Mouse (Mus musculus): Measurements from ENCODE around the gene Catsperg1.
"Not testable (repeated sequence)": the region's sequence is repeated elsewhere in the genome, so short reads cannot be mapped to it uniquely, and the experiment has no call there.

The Catsperg1 gene

DNA sequence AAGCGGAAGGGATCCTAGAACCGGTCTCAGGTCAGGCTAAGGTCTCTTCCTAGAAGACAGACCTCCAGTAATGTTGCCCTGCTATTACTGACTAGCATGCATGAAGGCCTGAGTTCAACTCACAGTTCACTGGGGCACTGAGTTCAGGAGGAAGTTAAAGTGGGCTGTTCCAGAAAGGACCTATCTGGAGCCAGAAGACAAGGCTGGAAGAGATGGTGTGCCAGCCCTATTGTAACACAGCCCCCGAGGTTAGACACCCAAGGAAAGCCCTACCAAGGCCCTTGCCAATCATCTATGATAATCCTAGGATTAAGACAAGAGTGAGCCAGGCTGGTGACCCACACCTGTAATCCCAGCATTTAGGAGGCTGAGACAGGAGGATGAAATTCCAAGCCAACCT lies 17.7 kb upstream of the Catsperg1 start:
- DNase-seq (ENCODE audit: low spot score in 2 of 2): no peak

DNA sequence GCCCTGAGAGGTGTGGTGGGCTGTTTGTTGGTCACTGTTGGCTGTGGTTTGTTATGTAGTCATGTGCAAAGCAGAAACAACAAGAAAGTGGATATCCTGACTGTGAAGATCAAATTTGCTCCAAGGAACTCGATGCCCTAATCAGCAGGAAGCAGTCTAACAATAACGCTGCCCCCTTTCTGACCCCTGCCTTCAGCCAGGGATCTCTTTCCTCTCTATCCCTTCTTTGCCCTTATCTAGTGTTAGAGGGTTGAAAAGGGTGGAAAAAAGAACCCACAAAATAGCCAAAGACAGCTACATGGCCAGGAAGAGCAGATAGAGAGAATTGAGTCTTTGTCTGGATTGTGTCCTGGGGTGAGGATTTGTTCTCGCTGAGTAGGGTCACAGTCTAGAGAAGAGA lies 16.7 kb upstream of the Catsperg1 start:
- no peak for DNase-seq (ENCODE audit: low spot score in 2 of 2)

DNA sequence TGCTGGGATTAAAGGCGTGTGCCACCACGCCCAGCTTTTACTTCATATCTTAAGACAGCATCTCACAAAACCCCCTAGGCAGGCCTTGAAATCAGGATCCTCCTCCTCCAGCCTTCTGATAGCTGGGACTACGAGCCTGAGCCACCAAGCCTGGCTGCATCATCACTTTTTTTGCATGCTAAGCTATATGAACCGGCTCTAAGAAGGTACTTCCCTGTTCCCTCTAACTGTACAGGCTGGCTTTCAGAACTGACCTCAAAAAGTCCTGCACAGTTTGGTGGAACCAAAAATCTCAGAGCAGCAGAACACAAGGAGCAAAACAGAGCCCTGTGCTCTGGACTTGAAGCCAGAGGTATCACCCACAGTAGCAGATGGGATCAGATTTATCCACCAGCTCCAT lies 14.4 kb upstream of the Catsperg1 start:
- DNase-seq (ENCODE audit: low spot score in 2 of 2): no peak

DNA sequence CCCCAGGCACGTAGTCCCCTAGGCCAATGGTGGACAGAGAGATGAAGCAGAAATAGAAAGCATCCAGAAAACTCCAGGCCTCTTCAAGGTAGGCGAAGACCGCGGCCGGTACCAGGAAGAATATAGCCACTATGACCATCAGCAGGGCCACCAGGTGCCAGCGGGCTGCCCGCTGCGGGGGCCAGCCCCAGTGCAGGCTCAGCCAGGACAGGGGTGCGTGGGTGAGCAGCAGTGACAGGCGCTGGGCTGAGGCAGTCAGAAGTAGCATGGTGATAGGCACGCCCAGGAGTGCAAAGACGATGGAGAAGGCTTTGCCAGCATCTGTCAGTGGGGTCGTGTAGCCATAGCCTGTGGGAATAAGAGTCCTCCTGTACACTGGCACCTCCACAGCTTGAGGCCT lies 11.7 kb upstream of the Catsperg1 start:
- DNase-seq (ENCODE audit: low spot score in 2 of 2): no peak

DNA sequence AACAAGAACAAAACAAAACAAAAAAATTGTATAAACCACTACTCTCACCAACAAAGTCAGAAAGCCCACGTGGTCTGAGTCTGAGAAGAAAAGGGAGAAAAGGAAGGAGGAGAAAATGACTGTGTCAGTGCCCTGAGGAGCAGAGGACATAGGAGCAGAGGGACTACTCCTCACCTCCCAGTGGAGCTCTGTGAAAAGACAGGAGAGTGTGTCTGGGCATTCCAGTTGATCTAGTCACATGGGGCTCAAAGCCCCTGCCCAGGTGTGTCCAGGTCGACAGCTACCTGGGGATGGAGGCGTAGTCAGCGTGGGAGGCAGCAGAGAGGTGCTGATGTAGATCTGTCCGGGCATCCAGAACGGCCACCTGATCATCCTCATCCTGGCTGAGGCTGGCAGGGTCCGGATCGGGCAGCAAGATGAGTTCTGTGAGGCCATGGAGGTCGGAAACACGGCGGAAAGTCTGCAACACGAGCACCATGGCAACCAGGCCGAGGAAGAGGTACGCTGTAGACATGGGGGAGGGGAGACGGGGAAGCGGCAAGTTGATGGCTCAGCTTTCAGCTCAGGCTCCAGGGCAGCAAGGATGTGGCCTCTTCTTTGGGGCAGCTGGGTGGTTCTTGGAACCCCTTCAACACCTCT lies 11.0 kb upstream of the Catsperg1 start:
- DNase-seq (ENCODE audit: low spot score in 2 of 2): no peak

DNA sequence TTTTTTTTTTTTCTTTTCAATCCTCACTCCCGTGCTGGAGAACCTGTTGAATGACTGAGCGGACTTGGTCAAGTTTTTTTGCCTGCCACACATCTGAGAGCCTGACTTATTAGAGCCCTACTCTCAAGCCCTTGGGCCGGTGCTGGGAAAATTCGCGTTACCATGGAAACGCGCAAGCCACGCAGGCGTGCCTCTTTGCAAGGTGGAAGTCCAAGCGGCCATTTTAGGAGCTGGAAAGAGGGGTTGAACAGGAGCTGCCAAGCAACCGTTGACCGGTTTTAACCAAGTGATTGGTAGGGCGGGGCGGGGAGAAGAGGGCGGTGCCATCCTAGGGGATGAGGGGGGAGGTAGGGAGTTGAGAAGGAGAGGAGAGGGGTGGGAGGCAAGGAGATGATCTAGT lies 1.0 kb upstream of the Catsperg1 start:
- DNase-seq (ENCODE audit: low spot score in 2 of 2): no peak

DNA sequence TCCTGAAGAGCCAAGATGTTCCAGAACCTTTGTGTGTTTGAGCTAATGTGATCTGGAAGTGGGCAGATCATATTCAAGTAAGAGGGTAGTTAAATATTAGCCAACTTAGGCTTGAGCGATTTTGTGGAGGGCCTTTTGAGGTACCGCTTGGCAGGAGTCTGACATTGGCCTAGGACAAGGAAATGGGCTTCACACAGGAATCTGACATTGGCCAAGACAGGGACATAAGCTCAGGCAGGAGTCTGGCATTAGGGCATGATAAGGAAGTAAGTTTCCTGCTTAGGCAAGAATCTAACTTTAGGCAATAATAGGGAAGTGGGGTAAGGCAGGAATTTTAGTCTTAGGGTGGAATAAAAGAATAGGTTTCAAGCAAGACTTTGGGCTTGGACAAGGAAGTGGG lies 401 bp upstream of the Catsperg1 start:
- no peak for DNase-seq (ENCODE audit: low spot score in 2 of 2)

DNA sequence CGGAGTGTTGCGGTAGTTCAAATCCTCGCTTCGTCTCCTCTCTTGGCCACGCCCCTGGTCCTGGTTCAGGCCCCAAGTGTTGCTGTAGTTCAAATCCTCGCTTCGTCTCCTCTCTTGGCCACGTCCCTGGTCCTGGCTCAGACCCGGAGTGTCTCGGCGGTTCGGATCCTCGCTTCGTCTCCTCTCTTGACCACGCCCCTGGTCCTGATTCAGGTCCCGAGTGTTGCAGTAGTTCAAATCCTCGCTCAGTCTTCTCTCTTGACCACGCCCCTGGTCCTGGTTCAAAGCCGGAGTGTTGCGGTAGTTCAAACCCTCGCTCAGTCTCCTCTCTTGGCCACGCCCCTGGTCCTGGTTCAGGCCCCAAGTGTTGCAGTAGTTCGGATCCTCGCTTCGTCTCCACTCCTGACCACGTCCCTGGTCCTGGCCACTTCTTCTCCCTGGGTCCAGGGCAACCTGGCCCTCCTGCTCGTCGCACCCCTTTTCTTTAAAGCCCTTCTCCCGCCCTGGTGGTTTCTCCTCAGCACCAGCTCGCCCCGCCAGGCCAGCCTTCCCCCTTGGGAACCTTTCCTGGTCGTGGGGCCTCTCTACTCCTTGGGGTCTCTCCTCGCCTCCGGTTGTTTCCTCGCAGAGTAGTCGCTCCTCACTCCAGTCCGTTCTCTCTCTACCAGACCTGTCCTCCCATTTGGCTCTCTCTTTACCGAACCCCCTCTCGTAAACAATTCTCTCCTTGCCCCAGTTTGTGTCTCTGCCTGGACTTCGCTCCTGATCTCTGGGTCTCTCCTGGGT lies 867 bp downstream of the Catsperg1 start:
- DNase-seq (ENCODE audit: low spot score in 2 of 2): not testable (repeated sequence)

DNA sequence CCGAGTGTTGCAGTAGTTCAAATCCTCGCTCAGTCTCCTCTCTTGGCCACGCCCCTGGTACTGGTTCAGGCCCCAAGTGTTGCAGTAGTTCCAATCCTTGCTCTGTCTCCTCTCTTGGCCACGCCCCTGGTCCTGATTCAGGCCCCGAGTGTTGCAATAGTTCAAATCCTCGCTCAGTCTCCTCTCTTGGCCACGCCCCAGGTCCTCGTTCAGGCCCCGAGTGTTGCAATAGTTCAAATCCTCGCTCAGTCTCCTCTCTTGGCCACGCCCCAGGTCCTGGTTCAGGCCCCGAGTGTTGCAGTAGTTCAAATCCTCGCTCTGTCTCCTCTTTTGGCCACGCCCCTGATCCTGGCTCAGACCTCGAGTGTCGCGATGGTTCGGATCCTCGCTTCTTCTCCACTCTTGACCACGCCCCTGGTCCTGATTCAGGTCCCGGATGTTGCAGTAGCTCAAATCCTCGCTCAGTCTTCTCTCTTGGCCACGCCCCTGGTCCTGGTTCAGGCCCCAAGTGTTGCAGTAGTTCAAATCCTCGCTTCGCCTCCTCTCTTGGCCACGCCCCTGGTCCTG lies 1.6 kb downstream of the Catsperg1 start:
- peak in 1 of 2 experiments; percentile 23 for DNase-seq (ENCODE audit: low spot score in 2 of 2)

DNA sequence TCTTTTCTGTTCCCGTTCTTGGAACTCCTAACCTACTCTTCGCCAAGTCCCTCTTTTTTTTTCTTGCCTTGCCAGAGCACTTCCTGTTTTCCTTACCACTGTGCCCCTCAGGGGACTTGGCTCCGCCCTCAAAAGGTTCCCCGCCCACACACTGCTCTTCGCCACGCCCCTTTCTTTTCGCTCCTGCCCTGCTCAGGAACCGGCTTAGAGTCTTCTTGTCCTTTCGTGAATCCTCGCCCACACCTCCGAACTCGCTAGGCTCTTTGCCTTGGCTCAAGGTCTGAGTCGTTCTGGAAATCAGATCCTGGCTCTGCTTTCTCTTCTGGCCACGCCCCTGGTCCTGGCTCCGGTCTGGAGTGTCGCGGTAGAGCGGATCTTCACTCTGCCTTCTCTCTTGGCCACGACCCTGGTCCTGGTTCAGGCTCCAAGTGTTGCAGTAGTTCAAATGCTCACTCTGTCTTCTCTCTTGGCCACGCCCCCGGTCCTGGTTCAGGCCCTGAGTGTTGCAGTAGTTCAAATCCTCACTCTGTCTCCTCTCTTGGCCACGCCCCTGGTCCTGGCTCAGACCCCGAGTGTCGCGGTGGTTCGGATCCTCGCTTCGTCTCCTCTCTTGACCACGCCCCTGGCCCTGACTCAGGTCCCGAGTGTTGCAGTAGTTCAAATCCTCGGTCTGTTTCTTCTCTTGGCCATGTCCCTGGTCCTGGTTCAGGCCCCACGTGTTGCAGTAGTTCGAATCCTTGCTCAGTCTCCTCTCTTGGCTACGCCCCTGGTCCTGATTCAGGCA lies 2.2 kb downstream of the Catsperg1 start:
- peak; percentile 89 to 92 for DNase-seq (ENCODE audit: low spot score in 2 of 2)

DNA sequence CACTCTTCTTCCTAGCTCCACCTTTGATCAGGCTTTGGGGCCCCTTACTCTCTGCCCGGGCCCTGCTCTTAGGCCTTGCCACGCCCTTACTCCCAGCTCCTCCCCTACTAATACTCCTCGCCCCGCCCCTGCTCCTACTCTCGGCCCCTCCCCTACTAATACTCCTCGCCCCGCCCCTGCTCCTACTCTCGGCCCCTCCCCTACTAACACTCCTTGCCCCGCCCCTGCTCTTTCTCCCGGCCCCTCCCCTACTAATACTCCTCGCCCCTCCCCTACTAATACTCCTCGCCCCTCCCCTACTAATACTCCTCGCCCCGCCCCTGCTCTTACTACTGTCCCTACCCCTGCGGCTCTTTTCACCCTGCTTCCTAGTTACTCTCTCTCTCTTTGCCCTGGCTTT lies 2.8 kb downstream of the Catsperg1 start:
- peak in 1 of 2 experiments; percentile 54 for DNase-seq (ENCODE audit: low spot score in 2 of 2)

DNA sequence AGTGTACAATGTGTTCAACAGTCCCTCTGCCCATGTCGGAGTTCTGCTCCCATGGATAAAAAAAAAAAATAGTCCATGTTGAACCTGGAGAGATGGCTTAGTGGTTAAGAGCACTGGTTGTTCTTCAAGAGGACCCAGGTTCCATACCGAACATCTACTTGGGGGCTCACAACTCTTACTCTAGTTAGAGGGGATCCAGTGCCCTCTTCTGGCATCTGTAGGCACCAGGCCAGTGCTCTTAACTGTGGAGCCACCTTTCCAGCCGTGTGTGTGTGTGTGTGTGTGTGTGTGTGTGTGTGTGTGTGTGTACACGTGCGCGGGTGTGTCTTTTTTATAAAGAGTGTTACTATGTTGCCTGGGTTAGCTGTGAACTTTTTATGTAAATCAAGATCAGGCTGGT lies 11.3 kb downstream of the Catsperg1 start:
- DNase-seq (ENCODE audit: low spot score in 2 of 2): no peak

DNA sequence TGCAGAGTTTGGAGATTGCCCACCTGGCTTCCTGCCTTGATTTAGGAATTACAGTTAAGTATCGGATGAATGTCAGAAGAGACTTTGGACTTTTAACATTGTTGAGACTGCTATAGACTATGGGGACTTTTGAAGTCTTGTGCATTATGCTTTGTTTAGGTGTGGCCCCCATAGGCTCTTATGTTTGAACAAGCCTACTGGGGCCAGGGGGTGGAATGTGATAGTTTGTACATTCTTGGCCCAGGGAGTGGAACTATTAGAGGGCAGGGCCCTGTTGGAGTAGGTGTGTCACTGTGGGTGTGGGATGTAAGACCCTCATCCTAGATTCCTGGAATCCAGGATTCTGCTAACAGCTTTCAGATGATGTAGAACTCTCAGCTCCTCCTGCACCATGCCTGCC lies 19.6 kb downstream of the Catsperg1 start:
- not testable (repeated sequence) for DNase-seq (ENCODE audit: low spot score in 2 of 2)

DNA sequence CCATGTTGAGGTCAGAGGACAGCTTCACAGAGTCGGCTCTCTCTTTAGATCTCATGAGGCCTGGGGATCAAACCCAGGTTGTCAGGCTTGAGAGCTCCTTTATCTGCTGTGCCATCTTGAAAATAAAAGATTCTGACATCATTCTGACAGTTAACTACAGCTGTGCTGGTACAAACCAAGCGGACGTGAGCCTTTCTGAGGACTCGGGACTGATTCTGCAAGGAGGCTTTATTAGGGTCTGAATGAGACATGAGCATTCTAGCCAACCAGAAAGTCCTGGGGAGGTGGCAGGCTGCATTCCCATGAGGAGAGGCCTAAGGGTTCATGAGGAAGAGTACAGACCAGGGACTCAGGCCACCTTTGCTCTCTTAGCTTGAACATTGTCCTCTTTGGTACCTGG lies 32.5 kb downstream of the Catsperg1 start:
- not testable (repeated sequence) for DNase-seq (ENCODE audit: low spot score in 2 of 2)

DNA sequence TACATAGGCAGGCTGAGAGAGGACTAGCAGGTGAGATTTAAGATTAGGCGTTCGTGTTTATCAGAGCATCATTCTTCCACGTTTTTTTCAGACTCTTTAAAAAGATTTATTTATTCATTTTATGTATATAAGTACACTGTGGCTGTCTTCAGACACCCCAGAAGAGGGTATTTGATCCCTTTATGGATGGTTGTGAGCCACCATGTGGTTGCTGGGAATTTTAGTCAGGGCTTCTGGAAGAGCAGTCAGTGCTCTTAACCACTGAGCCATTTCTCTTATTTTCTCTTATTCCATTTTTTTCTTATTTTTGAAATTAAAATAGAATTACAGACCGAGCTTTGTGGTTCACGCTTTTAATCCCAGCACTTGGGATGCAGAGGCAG lies 33.0 kb downstream of the Catsperg1 start:
- no peak for DNase-seq (ENCODE audit: low spot score in 2 of 2)

DNA sequence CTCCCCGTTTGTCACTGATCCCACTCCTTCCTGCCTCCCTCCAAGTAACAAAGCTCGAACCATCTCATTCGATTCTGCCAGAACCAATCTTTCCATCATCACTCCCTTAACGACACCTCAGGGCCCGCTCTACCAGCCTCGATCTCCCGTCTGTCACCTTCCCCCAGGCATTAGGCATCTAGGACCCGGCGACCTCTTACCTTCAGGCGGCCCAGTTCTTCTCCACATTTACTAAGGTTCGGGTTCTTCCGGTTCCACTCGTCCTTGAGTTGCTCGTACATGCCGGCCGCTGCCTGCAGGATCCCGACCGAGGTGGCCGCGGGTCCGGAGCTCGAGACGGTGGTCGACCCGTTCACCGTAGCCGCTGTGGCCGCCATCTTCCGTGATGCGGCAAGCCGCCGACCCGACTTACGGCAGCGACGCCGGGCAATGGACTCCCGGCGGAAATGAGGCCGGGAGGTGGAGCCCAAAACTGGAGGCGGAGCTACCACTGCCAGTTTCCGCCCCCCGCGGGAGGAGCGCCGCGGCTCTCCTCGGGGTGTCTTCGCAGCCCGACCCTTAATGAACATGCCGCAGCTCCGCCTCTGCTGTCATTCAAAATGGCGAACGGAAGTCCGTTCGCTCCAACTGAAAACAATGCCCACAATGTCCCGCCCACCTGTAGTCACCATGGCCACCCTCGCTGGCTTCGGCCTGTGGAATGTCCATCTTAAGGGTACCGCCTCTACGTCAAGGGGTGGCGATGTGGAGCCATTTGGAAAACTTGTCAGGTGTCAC lies 33.6 kb downstream of the Catsperg1 start, which contains the start of gene Psmd8:
Psmd8 (minus strand) TSS at position 625 of the 777 bp plus-strand sequence.
- DNase-seq (ENCODE audit: low spot score in 2 of 2): peak; percentile 96

DNA sequence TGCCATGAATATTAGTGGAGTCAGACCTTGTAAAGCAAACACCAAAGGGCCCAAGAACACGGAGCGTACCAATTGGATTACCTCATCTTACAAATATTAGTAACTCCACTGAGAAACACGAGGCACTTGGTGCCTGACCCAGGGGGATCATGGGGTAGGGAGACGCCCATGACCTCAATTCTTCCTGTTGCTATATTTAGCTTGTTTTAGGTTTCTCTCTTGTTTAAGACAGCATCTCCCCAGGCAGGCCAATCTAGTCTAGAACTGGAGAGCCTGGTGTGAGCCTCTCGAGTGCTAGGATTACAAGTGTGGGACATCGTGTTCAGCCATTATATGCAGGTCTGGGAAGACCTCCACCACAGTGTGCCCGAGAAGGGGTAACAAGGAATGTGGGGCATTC lies 34.5 kb downstream of the Catsperg1 start:
- DNase-seq (ENCODE audit: low spot score in 2 of 2): no peak

DNA sequence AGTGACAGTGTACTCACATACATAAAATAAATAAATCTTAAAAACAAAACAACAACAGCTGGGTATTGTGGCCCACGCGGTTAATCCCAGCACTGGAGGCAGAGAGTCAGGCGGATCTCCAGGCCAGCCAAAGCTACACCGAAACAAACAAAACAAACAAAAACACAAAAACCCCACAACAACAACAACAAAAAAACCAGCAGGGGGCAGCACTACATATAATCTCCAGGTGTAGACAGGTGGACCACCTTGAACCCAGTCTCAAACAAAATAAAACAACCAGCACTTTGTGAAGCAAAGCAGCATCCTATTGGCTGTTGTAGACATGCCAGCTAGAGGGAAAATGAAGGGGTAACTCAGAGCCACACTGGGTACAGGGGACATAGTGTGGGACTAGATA lies 35.7 kb downstream of the Catsperg1 start:
- no peak for DNase-seq (ENCODE audit: low spot score in 2 of 2)

DNA sequence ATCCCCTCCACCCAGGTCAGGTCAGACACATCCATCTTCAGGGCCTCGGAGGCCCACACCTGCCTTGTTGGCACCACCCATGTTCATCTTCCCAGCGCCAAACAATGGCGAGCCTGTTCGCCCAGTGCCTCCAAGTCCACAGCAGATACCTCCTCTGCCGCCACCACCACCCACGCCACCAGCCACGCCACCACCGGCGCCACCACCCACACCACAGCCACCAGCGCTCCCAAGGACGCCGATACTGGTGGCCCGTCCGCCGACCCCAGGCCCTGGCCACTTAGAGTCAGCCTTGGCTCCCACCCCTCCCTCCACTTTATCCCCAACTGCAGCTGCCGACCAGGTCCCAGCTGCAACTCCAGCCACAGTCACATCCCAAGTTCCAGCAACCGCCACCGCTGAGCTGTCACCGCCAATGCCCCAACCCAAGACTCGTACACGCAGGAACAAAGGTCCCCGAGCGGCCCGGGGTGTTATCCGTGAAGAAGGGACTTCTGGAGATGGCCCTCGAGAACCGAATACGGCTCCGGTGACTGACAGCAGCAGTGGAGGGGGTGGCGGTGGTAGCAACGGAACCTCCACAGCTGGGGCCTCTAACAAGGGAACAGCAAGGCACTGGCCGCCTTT lies 41.3 kb downstream of the Catsperg1 start:
- no peak for DNase-seq (ENCODE audit: low spot score in 2 of 2)

DNA sequence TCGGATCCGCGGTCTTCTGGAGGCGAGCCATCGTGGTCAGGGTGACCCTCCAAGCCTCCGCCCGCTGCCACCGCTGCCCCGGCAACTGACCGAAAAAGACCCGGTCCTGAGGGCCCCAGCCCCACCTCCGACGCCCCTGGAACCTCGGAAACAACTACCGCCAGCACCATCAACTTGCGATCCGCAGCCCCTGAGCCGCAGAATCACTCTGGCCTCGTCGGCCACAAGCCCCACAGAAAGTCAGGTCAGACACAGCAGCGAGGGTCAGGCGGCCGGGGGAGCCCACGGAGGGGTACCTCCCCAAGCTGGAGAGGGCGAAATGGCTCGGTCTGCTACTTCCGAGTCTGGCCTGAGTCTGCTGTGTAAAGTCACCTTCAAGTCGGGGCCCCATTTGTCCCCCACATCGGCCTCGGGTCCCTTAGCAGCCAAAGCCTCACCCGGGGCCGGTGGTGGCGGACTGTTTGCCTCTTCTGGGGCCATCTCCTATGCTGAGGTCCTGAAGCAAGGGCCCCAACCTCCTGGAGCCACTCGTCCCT lies 42.2 kb downstream of the Catsperg1 start:
- DNase-seq (ENCODE audit: low spot score in 2 of 2): no peak

All from urinary bladder, postnatal 36 days (tissue).